Mouse (Mus musculus): ENCODE measurements around the gene Cachd1. TPM values are rescaled to one million over a fixed set of nuclear protein-coding genes. Genes with fewer than 3 reads are reported as not detected.

The Cachd1 gene
- polyA plus RNA-seq, 1 experiment from 2014 or later: 6.5 TPM

- no peaks in the 10 kb centered on the region for H3K4me1 ChIP-seq (ENCODE audit: control insufficient read depth, low read depth, low read length)
- no peak overlapping the region for H3K4me2 ChIP-seq (ENCODE audit: low read depth, low read length)
- ATAC-seq (ENCODE audit: low read depth): no peak
- no peak overlapping the region for H3K4me3 ChIP-seq (ENCODE audit: low read depth, low read length)
- H3K27ac ChIP-seq (ENCODE audit: low read length): no peak overlapping the region
- 34% methylated on average over 5 of the region's 5 CpGs for WGBS (ENCODE audit: insufficient replicate concordance)
- H3K9me3 ChIP-seq (replicated peaks; ENCODE audit: control insufficient read depth, low read length): no peaks in the 10 kb centered on the region
- no peaks in the 10 kb centered on the region for H3K27me3 ChIP-seq (ENCODE audit: control insufficient read depth, insufficient read depth, low read depth, low read length)
- H3K36me3 ChIP-seq (ENCODE audit: control insufficient read depth, insufficient read depth): no peaks in the 10 kb centered on the region
- no peak overlapping the region for H3K9ac ChIP-seq (ENCODE audit: low read depth, low read length)
Measured at GRCm38 (mm10) chr4:100811057-100811695, 34.7 kb downstream of the Cachd1 start.

GRCm38 (mm10) chr4:100811802-100812510 lies 35.5 kb downstream of the Cachd1 start:
- Histone ChIP-seq H3K27ac (ENCODE audit: low read length) (no peak overlapping the region), H3K4me3 (ENCODE audit: low read depth, low read length) (no peak overlapping the region), H3K27me3 (ENCODE audit: control insufficient read depth, insufficient read depth, low read depth, low read length) (no peaks in the 10 kb centered on the region), H3K4me1 (ENCODE audit: control insufficient read depth, low read depth, low read length) (no peaks in the 10 kb centered on the region), H3K9ac (ENCODE audit: low read depth, low read length) (no peak overlapping the region), H3K36me3 (ENCODE audit: control insufficient read depth, insufficient read depth) (no peaks in the 10 kb centered on the region), H3K9me3 (replicated peaks; ENCODE audit: control insufficient read depth, low read length) (no peaks in the 10 kb centered on the region), H3K4me2 (ENCODE audit: low read depth, low read length) (no peak overlapping the region)
- WGBS (ENCODE audit: insufficient replicate concordance): 41% methylated on average over 8 of the region's 8 CpGs
- ATAC-seq (ENCODE audit: low read depth): no peak

- no peak overlapping the region for H3K4me3 ChIP-seq (ENCODE audit: low read depth, low read length)
- no peaks in the 10 kb centered on the region for H3K36me3 ChIP-seq (ENCODE audit: control insufficient read depth, insufficient read depth)
- H3K4me1 ChIP-seq (ENCODE audit: control insufficient read depth, low read depth, low read length): no peaks in the 10 kb centered on the region
- ATAC-seq (ENCODE audit: low read depth): no peak
- H3K9me3 ChIP-seq (replicated peaks; ENCODE audit: control insufficient read depth, low read length): no peaks in the 10 kb centered on the region
- WGBS (ENCODE audit: insufficient replicate concordance): 40% methylated on average over 2 of the region's 2 CpGs
- H3K4me2 ChIP-seq (ENCODE audit: low read depth, low read length): no peak overlapping the region
- H3K27ac ChIP-seq (ENCODE audit: low read length): no peak overlapping the region
- H3K9ac ChIP-seq (ENCODE audit: low read depth, low read length): no peak overlapping the region
- no peaks in the 10 kb centered on the region for H3K27me3 ChIP-seq (ENCODE audit: control insufficient read depth, insufficient read depth, low read depth, low read length)
Measured at GRCm38 (mm10) chr4:100813767-100814461, 37.4 kb downstream of the Cachd1 start.

- no peak overlapping the region for H3K9ac ChIP-seq (ENCODE audit: low read depth, low read length)
- no peaks in the 10 kb centered on the region for H3K36me3 ChIP-seq (ENCODE audit: control insufficient read depth, insufficient read depth)
- no peak overlapping the region for H3K4me2 ChIP-seq (ENCODE audit: low read depth, low read length)
- H3K27me3 ChIP-seq (ENCODE audit: control insufficient read depth, insufficient read depth, low read depth, low read length): no peaks in the 10 kb centered on the region
- no peak overlapping the region for H3K4me3 ChIP-seq (ENCODE audit: low read depth, low read length)
- no peaks in the 10 kb centered on the region for H3K9me3 ChIP-seq (replicated peaks; ENCODE audit: control insufficient read depth, low read length)
- H3K27ac ChIP-seq (ENCODE audit: low read length): no peak overlapping the region
- H3K4me1 ChIP-seq (ENCODE audit: control insufficient read depth, low read depth, low read length): no peaks in the 10 kb centered on the region
- 69% methylated on average over 3 of the region's 3 CpGs for WGBS (ENCODE audit: insufficient replicate concordance)
- ATAC-seq (ENCODE audit: low read depth): no peak
Measured at GRCm38 (mm10) chr4:100819238-100819637, 42.8 kb downstream of the Cachd1 start.

DNA sequence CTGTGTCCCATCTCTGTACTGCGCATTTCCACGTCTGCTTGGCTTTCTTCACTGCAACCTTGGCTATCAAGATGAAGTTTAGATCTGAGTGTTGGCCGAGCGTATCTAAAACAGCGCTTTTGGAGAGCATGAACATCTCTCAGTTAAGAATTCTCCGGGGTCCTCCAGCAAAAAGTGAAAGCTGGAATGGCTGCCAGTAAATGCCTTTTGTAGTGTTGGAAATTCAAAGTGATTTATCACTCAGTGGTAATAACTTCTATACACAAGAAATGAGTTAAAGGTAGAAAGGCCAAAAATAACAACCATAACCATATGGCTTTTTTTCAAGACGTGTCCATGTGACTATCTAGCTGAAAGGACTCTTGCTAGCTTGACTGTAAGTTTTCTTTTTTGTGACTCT lies 46.1 kb downstream of the Cachd1 start:
- no peak for ATAC-seq (ENCODE audit: low read depth)
- Histone ChIP-seq H3K4me2 (ENCODE audit: low read depth, low read length) (no peak overlapping the region), H3K27ac (ENCODE audit: low read length) (no peak overlapping the region)

GRCm38 (mm10) chr4:100827374-100827773 lies 50.9 kb downstream of the Cachd1 start:
- Histone ChIP-seq H3K27me3 (ENCODE audit: control insufficient read depth, insufficient read depth, low read depth, low read length) (no peaks in the 10 kb centered on the region), H3K4me2 (ENCODE audit: low read depth, low read length) (no peak overlapping the region), H3K4me3 (ENCODE audit: low read depth, low read length) (no peak overlapping the region), H3K36me3 (ENCODE audit: control insufficient read depth, insufficient read depth) (no peaks in the 10 kb centered on the region), H3K27ac (ENCODE audit: low read length) (no peak overlapping the region), H3K9ac (ENCODE audit: low read depth, low read length) (no peak overlapping the region), H3K9me3 (replicated peaks; ENCODE audit: control insufficient read depth, low read length) (no peaks in the 10 kb centered on the region), H3K4me1 (ENCODE audit: control insufficient read depth, low read depth, low read length) (no peaks in the 10 kb centered on the region)
- 26% methylated on average over 5 of the region's 5 CpGs for WGBS (ENCODE audit: insufficient replicate concordance)
- ATAC-seq (ENCODE audit: low read depth): no peak

More for the DNA sequence above, 46.1 kb downstream of the Cachd1 start:
- Histone ChIP-seq H3K27me3 (ENCODE audit: control insufficient read depth, insufficient read depth, low read depth, low read length) (no peaks in the 10 kb centered on the region), H3K4me1 (ENCODE audit: control insufficient read depth, low read depth, low read length) (no peaks in the 10 kb centered on the region), H3K4me3 (ENCODE audit: low read depth, low read length) (no peak overlapping the region), H3K9me3 (replicated peaks; ENCODE audit: control insufficient read depth, low read length) (no peaks in the 10 kb centered on the region), H3K36me3 (ENCODE audit: control insufficient read depth, insufficient read depth) (no peaks in the 10 kb centered on the region), H3K9ac (ENCODE audit: low read depth, low read length) (no peak overlapping the region)
- 71% methylated on average over 7 of the region's 7 CpGs for whole genome bisulfite sequencing (ENCODE audit: insufficient replicate concordance)

GRCm38 (mm10) chr4:100828737-100829136 lies 52.3 kb downstream of the Cachd1 start:
- ATAC-seq (ENCODE audit: low read depth): no peak

GRCm38 (mm10) chr4:100837205-100837604 lies 60.7 kb downstream of the Cachd1 start:
- H3K4me2 ChIP-seq (ENCODE audit: low read depth, low read length): no peak overlapping the region
- ATAC-seq (ENCODE audit: low read depth): no peak
- H3K4me1 ChIP-seq (ENCODE audit: control insufficient read depth, low read depth, low read length): no peaks in the 10 kb centered on the region
- 56% methylated on average over 6 of the region's 6 CpGs for WGBS (ENCODE audit: insufficient replicate concordance)
- no peaks in the 10 kb centered on the region for H3K27me3 ChIP-seq (ENCODE audit: control insufficient read depth, insufficient read depth, low read depth, low read length)
- no peaks in the 10 kb centered on the region for H3K9me3 ChIP-seq (replicated peaks; ENCODE audit: control insufficient read depth, low read length)
- H3K4me3 ChIP-seq (ENCODE audit: low read depth, low read length): no peak overlapping the region
- H3K9ac ChIP-seq (ENCODE audit: low read depth, low read length): no peak overlapping the region
- H3K27ac ChIP-seq (ENCODE audit: low read length): no peak overlapping the region
- no peaks in the 10 kb centered on the region for H3K36me3 ChIP-seq (ENCODE audit: control insufficient read depth, insufficient read depth)

More at GRCm38 (mm10) chr4:100828737-100829136, 52.3 kb downstream of the Cachd1 start:
- H3K4me1 ChIP-seq (ENCODE audit: control insufficient read depth, low read depth, low read length): no peaks in the 10 kb centered on the region
- H3K36me3 ChIP-seq (ENCODE audit: control insufficient read depth, insufficient read depth): no peaks in the 10 kb centered on the region
- no peak overlapping the region for H3K9ac ChIP-seq (ENCODE audit: low read depth, low read length)
- no peak overlapping the region for H3K4me2 ChIP-seq (ENCODE audit: low read depth, low read length)
- H3K27me3 ChIP-seq (ENCODE audit: control insufficient read depth, insufficient read depth, low read depth, low read length): no peaks in the 10 kb centered on the region
- H3K4me3 ChIP-seq (ENCODE audit: low read depth, low read length): no peak overlapping the region
- no peaks in the 10 kb centered on the region for H3K9me3 ChIP-seq (replicated peaks; ENCODE audit: control insufficient read depth, low read length)
- H3K27ac ChIP-seq (ENCODE audit: low read length): no peak overlapping the region
- WGBS (ENCODE audit: insufficient replicate concordance): 38% methylated on average over 10 of the region's 10 CpGs

GRCm38 (mm10) chr4:100842629-100843028 lies 66.2 kb downstream of the Cachd1 start:
- no peaks in the 10 kb centered on the region for H3K4me1 ChIP-seq (ENCODE audit: control insufficient read depth, low read depth, low read length)
- no peak overlapping the region for H3K4me3 ChIP-seq (ENCODE audit: low read depth, low read length)
- H3K9ac ChIP-seq (ENCODE audit: low read depth, low read length): no peak overlapping the region
- no peaks in the 10 kb centered on the region for H3K36me3 ChIP-seq (ENCODE audit: control insufficient read depth, insufficient read depth)
- ATAC-seq (ENCODE audit: low read depth): no peak
- WGBS (ENCODE audit: insufficient replicate concordance): 42% methylated on average over 5 of the region's 5 CpGs
- H3K4me2 ChIP-seq (ENCODE audit: low read depth, low read length): no peak overlapping the region
- no peaks in the 10 kb centered on the region for H3K9me3 ChIP-seq (replicated peaks; ENCODE audit: control insufficient read depth, low read length)
- no peak overlapping the region for H3K27ac ChIP-seq (ENCODE audit: low read length)
- no peaks in the 10 kb centered on the region for H3K27me3 ChIP-seq (ENCODE audit: control insufficient read depth, insufficient read depth, low read depth, low read length)

All from liver, embryonic 16.5 days (tissue).